Mouse (Mus musculus): ENCODE measurements around the gene Uri1.

GRCm38 (mm10) chr7:38071065-38071464, 47.7 kb upstream of the Uri1 start:
- TF ChIP-seq CTCF (IDR thresholded peaks at IDR 0.05; ENCODE audit: borderline replicate concordance, insufficient read depth, low read length) = no peak
- no peak for TF ChIP-seq POLR2A (IDR thresholded peaks at IDR 0.05; ENCODE audit: low read depth, low read length)
